Mouse (Mus musculus): Measurements from ENCODE around the gene Wscd1. TPM values are rescaled to one million over a fixed set of nuclear protein-coding genes. Genes with fewer than 3 reads are reported as not detected.

The Wscd1 gene
- 16.2 TPM for polyA plus RNA-seq (2014; fragmentation: Illumina TruSeq; extraction: RNeasy Lipid Tissue Mini Kit (QIAGEN cat#74804); ENCODE audit: insufficient read depth, low read depth, low replicate concordance)

DNA sequence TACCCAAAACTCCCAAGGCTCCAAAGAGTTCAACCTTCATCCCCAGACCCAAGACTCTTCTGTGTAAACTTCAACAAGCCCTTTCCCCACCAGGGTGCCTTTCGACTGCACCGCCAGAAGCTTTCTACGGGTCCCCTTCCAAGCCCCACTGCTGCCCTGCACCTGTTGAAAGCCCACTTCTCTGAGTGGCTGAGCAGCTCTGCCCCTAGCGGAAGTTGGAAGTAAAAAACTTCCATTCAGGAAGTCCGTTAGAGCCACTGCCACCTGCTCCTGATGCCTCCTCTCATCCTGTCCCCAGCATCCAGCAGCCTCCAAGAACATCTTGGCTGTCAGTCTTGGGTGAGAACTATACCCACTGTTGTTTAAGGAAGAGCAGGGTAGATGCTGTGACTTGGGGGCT lies at the start of gene Wscd1:
TSS of gene Wscd1 (plus strand) at position 250 of the 400 bp plus-strand sequence.

All from lung, adult 10 weeks (tissue).